Mouse (Mus musculus): ENCODE results near the gene Vgll1.

Vgll1 gene

DNA sequence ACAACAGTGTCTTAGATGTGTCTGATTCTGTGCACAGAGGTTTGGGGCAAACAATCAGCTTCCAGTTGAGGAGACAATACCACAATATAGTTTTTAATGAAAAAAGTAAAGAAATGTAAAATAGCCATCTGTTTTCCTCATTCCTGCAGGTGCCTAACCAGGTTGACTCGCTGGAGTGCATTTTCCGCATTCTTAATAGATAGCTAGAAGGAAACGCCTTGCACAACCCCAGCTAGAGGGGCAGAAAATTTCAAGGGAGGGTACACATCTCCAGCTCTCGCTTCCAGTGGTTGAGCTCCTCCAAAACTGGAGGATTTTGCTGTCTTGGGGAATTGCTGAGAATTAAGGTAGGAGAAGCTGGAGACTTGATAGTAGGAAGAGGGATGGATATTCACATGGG, at the start of gene Vgll1:
Vgll1 (plus strand) TSS at position 301 of the 400 bp plus-strand sequence.
- DNase-seq = no peak

DNA sequence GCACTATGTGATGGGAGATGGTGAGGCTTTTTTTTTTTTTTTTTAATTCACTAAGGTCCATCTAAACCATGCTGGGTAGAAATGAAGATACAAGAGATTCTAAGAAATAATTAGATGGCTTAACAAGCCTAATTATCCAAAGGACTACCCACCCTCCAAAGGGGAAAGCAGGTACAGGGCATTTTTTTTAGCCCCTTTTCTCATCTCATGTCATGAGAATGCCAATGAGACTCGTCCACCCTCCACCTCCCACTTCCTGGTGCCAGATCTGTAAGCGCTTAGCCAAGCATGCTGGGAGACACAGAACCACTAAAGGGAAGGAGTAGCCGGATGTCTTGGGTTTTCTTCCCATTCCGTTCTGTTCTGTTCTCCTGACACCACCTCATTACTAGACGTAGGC, 45.1 kb upstream of the Vgll1 start, which contains the start of gene Brs3:
Brs3 (plus strand) TSS at position 301 of the 400 bp plus-strand sequence.
- no peak for DNase-seq

GRCm38 (mm10) chrX:57043869-57044268, 44.0 kb upstream of the Vgll1 start:
- DNase-seq = no peak

DNA sequence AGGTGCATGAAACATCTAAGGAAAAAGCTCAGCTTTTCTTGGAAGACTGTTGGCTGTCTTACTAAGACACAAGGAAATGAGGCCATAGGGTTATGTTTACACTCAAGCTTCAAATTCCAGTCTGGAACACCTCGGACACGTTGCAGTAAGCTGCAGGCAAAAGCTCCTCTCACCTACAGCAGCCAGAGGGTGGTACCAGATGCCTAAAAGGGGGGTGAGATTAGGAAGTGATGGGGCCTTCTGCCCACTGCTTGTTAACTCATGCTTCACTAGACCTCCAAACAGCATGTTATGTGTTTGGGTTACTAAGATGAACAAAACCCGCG, 35.1 kb upstream of the Vgll1 start:
- no peak for DNase-seq

GRCm38 (mm10) chrX:57053174-57053992, 34.5 kb upstream of the Vgll1 start, which contains the start of gene Htatsf1:
Gene Htatsf1, plus strand, starts transcription at chrX:57053583.
- peak; percentile 76 for DNase-seq

DNA sequence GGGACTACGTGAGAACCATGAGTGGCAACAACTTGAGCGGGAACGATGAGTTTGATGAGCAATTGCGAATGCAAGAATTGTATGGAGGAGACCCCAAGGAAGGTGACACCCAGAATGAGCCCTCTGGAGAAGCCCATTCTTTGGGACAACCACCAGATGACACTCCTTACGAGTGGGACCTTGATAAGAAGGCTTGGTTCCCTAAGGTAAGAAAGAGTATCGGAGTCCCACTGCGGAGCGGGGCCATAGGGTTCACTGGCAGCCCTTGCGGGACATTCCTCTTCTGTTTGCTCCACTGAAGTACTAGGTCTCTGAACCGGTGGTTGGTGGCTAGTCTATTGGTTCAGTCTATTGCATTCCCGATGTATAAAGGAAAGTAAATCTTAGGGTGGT, 33.9 kb upstream of the Vgll1 start:
- no peak for DNase-seq

- DNase-seq = no peak
Observed at GRCm38 (mm10) chrX:57081496-57081895, 6.4 kb upstream of the Vgll1 start.

DNA sequence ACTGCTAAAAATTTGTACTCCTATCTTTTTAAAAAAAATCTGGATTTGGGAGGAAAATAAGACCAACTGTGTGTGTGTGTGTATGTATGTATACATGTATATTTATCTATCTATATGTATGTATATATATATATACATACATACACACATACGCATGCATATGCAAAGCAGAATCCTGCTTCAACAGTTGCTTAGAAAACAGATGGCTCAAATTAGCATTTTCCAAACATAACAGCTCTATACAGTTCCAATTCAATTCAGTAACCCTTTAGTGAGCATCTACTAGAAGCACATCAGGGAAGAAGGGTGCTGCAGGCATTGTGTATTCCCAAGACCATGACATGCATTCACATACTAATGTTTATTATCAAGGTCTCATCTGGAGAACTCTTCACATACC, 15.5 kb downstream of the Vgll1 start:
- DNase-seq = no peak

- DNase-seq = no peak
Observed at GRCm38 (mm10) chrX:57106956-57107355, 19.1 kb downstream of the Vgll1 start.

- no peak for DNase-seq
Observed at GRCm38 (mm10) chrX:57118143-57118542, 30.2 kb downstream of the Vgll1 start.

- DNase-seq = no peak
Observed at GRCm38 (mm10) chrX:57120768-57121167, 32.9 kb downstream of the Vgll1 start.

DNA sequence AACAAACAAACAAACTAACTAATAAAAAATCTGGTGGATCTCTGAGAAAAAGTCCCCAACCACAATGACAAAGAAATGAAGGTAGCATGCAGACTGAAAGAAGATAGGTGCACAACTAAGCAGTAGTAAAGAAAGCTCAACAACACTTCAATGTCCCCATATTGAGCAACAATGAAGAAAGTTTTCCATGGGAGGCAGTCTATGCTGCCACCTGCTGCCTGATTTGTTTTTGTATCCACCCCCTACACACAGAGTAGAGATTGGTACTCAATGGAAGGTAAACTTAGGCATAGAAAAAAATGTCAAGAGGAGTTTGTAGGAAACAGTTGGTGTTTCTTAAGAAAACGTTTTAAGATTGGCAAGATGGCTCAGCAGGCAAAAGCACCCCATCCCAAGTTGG, 42.7 kb downstream of the Vgll1 start:
- DNase-seq = no peak

DNA sequence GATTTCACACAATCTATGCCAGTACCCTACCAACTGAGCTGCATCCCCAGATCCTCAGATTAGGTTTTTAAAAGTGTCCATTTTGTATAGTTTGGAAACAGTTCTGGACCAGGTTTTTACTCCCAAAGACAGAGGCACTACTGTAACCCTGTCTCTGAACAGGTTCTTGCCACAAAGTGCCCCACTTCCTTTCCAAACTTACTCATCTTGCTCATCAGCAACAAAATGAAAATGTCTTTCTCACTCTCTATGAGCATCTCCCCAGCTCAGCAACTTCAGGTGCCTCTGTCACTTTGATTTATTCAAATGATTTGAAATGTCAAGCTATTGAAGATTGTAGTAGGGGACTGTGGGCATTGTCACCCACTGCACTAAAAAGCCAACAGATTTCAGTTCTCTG, 49.7 kb downstream of the Vgll1 start:
- no peak for DNase-seq

- DNase-seq = no peak
Observed at GRCm38 (mm10) chrX:57153520-57153919, 65.6 kb downstream of the Vgll1 start.
